Mouse (Mus musculus) forebrain, postnatal 0 days (tissue): ENCODE measurements around the gene Tvp23b. TPM values are rescaled to one million over a fixed set of nuclear protein-coding genes. Genes with fewer than 3 reads are reported as not detected.

Experiments
- ATAC-seq: fragments of 200-750 bp; cut with Nextera tagmentation; 2 replicates; pipeline ENCODE4 v1.8.0; 2017; ENCODE audit warnings: mild to moderate bottlenecking, moderate library complexity
- DNase-seq: peaks from one replicate; pipeline ENCODE4 v3.0.0-alpha.2; 2015
- H3K27ac ChIP-seq: fragments of 300-500 bp; sonication (generic); 2 replicates; pipeline ENCODE4 v1.5.1; 2014; ENCODE audit warnings: low read depth, mild to moderate bottlenecking, antibody characterized with exemption, low read length, moderate library complexity, mixed read lengths
- H3K27me3 ChIP-seq: fragments of 300-500 bp; sonication (generic); 2 replicates; pipeline ENCODE4 v1.6.1; 2014; ENCODE audit warnings: mild to moderate bottlenecking, low read length, mixed read lengths; ENCODE audit not compliant: insufficient read depth
- H3K36me3 ChIP-seq: fragments of 300-500 bp; sonication (generic); 2 replicates; pipeline ENCODE4 v1.6.1; 2014; ENCODE audit warnings: mild to moderate bottlenecking, moderate library complexity; ENCODE audit not compliant: insufficient read depth
- H3K4me1 ChIP-seq: fragments of 300-500 bp; sonication (generic); 2 replicates; pipeline ENCODE4 v1.6.1; 2014; ENCODE audit warnings: antibody characterized with exemption; ENCODE audit not compliant: insufficient read depth
- H3K4me2 ChIP-seq: fragments of 300-500 bp; sonication (generic); 2 replicates; pipeline ENCODE4 v1.6.1; 2014; ENCODE audit warnings: low read depth, mild to moderate bottlenecking, moderate library complexity
- H3K4me3 ChIP-seq: fragments of 300-500 bp; sonication (generic); 2 replicates; pipeline ENCODE4 v1.5.1; 2014; ENCODE audit warnings: low read depth, low read length, mixed read lengths
- H3K9ac ChIP-seq: fragments of 300-500 bp; sonication (generic); 2 replicates; pipeline ENCODE4 v1.6.1; 2014; ENCODE audit warnings: mild to moderate bottlenecking
- H3K9me3 ChIP-seq: fragments of 300-500 bp; sonication (generic); 2 replicates; pipeline ENCODE4 v1.6.1; 2016; ENCODE audit warnings: low read length
- CTCF ChIP-seq: sonication (generic); IDR thresholded peaks from 2 replicates; pipeline ENCODE4 v1.5.1; 2016; ENCODE audit warnings: antibody characterized with exemption, control low read depth, low read depth
- WGBS: fragments of 180-500 bp; shearing (Covaris S2); extraction: QIAGEN DNeasy Blood & Tissue Kit; methylation state at CpG from one replicate; pipeline ENCODE4 v1.1.7; 2014; 5-methylcytosine and 5-hydroxymethylcytosine counted together
- polyA plus RNA-seq: library from polyadenylated mRNA; unstranded; fragments of >200 nt; fragmentation: Nextera tagmentation; extraction: Ambion mirVana; gene quantifications from 2 replicates; pipeline ENCODE4 v1.2.1, GENCODE M21; 2015
- total RNA-seq: library from RNA; depleted of rRNA; stranded (reverse); fragments of >200 nt; gene quantifications from 2 replicates; pipeline ENCODE4 v1.2.3, GENCODE M21; 2014

Tvp23b gene
- total and polyA plus RNA-seq, 2 experiments from 2014 or later: 30.8 to 37.1 TPM

GRCm38 (mm10) chr11:62873479-62873878 is 5.8 kb upstream of the Tvp23b start:
- 76% methylated on average over 9 of the region's 9 CpGs for WGBS
- ATAC-seq: no peak

GRCm38 (mm10) chr11:62875696-62876095 is 3.6 kb upstream of the Tvp23b start:
- Histone ChIP-seq H3K36me3 (no peaks in the 10 kb centered on the region), H3K9me3 (no peaks in the 10 kb centered on the region), H3K27ac (no peak overlapping the region), H3K27me3 (no peaks in the 10 kb centered on the region), H3K4me3 (no peak overlapping the region), H3K9ac (no peak overlapping the region), H3K4me1 (no peaks in the 10 kb centered on the region), H3K4me2 (no peak overlapping the region)
- TF ChIP-seq CTCF: no peak
- no peak for DNase-seq
- no peak for ATAC-seq
- 76% methylated on average over 1 of the region's 1 CpGs for WGBS

More at GRCm38 (mm10) chr11:62873479-62873878, 5.8 kb upstream of the Tvp23b start:
- no peak for TF ChIP-seq CTCF
- H3K36me3 ChIP-seq: no peaks in the 10 kb centered on the region
- H3K27ac ChIP-seq: no peak overlapping the region
- no peaks in the 10 kb centered on the region for H3K27me3 ChIP-seq
- no peaks in the 10 kb centered on the region for H3K4me1 ChIP-seq
- H3K4me2 ChIP-seq: no peak overlapping the region
- no peak overlapping the region for H3K9ac ChIP-seq
- no peak overlapping the region for H3K4me3 ChIP-seq
- DNase-seq: no peak
- no peaks in the 10 kb centered on the region for H3K9me3 ChIP-seq

GRCm38 (mm10) chr11:62876445-62876844 is 2.8 kb upstream of the Tvp23b start:
- H3K9ac ChIP-seq: no peak overlapping the region
- no peaks in the 10 kb centered on the region for H3K36me3 ChIP-seq
- H3K4me3 ChIP-seq: no peak overlapping the region
- TF ChIP-seq CTCF: no peak
- ATAC-seq (no peak), DNase-seq (no peak)
- H3K9me3 ChIP-seq: no peaks in the 10 kb centered on the region
- WGBS: 89% methylated on average over 4 of the region's 4 CpGs
- no peak overlapping the region for H3K27ac ChIP-seq
- no peak overlapping the region for H3K4me2 ChIP-seq
- no peaks in the 10 kb centered on the region for H3K4me1 ChIP-seq
- H3K27me3 ChIP-seq: no peaks in the 10 kb centered on the region

- WGBS: 93% methylated on average over 1 of the region's 1 CpGs
- ATAC-seq (no peak), DNase-seq (no peak)
- Histone ChIP-seq H3K9ac (no peak overlapping the region), H3K9me3 (no peaks in the 10 kb centered on the region), H3K4me1 (no peaks in the 10 kb centered on the region), H3K27ac (no peak overlapping the region), H3K36me3 (no peaks in the 10 kb centered on the region; the same call in 1 of the 2 replicates), H3K4me2 (no peak overlapping the region), H3K4me3 (no peak overlapping the region), H3K27me3 (no peaks in the 10 kb centered on the region)
- TF ChIP-seq CTCF: no peak
Measured at GRCm38 (mm10) chr11:62877391-62877790, 1.9 kb upstream of the Tvp23b start.

GRCm38 (mm10) chr11:62878728-62879127 is 527 bp upstream of the Tvp23b start:
- Histone ChIP-seq H3K36me3 (no peaks in the 10 kb centered on the region; the same call in 1 of the 2 replicates), H3K9me3 (no peaks in the 10 kb centered on the region), H3K4me1 (no peaks in the 10 kb centered on the region), H3K27me3 (no peaks in the 10 kb centered on the region), H3K27ac (no peak overlapping the region), H3K9ac (0 out of 2 replicates have a peak overlapping the region, but pooled peaks have one; percentile 73), H3K4me2 (peak overlapping the region; percentile 67), H3K4me3 (peak overlapping the region; percentile 58)
- no peak for DNase-seq
- ATAC-seq: peak; percentile 1; the same call in 1 of the 2 replicates
- WGBS: 19% methylated on average over 9 of the region's 9 CpGs
- TF ChIP-seq CTCF: no peak

GRCm38 (mm10) chr11:62883407-62883806 is 4.2 kb downstream of the Tvp23b start:
- ATAC-seq: no peak
- Histone ChIP-seq H3K4me2 (no peak overlapping the region), H3K9me3 (no peaks in the 10 kb centered on the region), H3K4me1 (no peaks in the 10 kb centered on the region), H3K36me3 (peaks cover 21% of the 10 kb centered on the region), H3K9ac (no peak overlapping the region), H3K4me3 (no peak overlapping the region), H3K27ac (no peak overlapping the region), H3K27me3 (no peaks in the 10 kb centered on the region)
- no peak for DNase-seq
- no peak for TF ChIP-seq CTCF
- 90% methylated on average over 8 of the region's 8 CpGs for WGBS

GRCm38 (mm10) chr11:62885323-62885722 is 6.1 kb downstream of the Tvp23b start:
- Histone ChIP-seq H3K27me3 (no peaks in the 10 kb centered on the region), H3K27ac (no peak overlapping the region), H3K36me3 (peaks cover 36% of the 10 kb centered on the region), H3K9ac (no peak overlapping the region), H3K4me2 (no peak overlapping the region), H3K4me3 (no peak overlapping the region), H3K9me3 (no peaks in the 10 kb centered on the region), H3K4me1 (no peaks in the 10 kb centered on the region)
- no peak for TF ChIP-seq CTCF
- ATAC-seq: no peak
- no peak for DNase-seq
- 81% methylated on average over 5 of the region's 5 CpGs for WGBS
